Mouse (Mus musculus): ENCODE results near the gene Uri1. TPM values are rescaled to one million over a fixed set of nuclear protein-coding genes. Genes with fewer than 3 reads are reported as not detected.
A peak's percentile ranks its signal among the peaks of the same experiment; 100 is the strongest.

Gene Uri1
- polyA plus RNA-seq, 1 experiment from 2014 or later: 46.7 TPM

DNA sequence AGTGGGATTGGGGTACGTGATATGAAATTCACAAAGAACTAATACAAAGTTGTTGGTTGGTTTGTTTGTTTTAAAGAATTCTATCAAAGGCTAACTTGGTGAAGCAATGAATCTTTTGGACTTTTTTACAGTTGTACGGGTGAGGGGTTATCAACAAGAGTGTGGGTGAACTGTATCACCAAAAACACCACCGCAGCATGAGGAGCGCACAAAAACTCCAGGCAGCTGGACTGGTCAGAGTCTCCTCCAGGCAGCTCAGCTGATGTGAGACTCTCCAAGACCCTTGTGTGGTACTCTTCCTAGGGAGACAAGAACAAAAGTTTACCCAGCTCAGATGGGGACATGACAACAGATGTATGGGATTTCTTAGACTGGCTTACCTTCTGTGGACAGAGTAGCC, 7.8 kb upstream of the Uri1 start:
- no peaks in the 10 kb centered on the region for H3K27me3 ChIP-seq
- H3K9ac ChIP-seq: no peak overlapping the region
- no peaks in the 10 kb centered on the region for H3K9me3 ChIP-seq
- WGBS: 94% methylated on average over 4 of the region's 4 CpGs
- H3K36me3 ChIP-seq (replicated peaks): no peaks in the 10 kb centered on the region
- no peak overlapping the region for H3K4me3 ChIP-seq (replicated peaks)
- no peak for ATAC-seq (ENCODE audit: low FRiP score)
- no peak overlapping the region for H3K4me2 ChIP-seq
- no peaks in the 10 kb centered on the region for H3K4me1 ChIP-seq
- H3K27ac ChIP-seq: no peak overlapping the region

DNA sequence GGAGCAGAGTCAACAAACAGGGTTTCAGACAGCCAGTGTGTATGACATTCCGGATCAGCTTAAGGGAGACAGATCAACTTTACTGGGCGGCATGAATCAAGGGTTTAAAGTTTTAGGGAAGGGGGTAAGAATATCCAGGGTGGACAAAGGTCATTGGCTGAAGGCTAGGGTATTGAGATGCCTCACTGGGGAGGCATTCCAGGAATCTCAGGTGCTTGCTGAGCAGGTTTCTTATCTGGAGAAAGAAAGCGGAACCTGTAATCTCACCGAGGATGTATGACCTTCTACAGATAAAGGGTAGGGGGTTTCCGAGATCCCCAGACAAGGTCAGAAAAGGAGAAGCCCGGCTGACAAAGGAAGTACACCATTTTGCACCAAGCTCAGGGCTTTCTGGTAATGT, 7.3 kb upstream of the Uri1 start:
- Histone ChIP-seq H3K4me3 (replicated peaks) (no peak overlapping the region), H3K9ac (no peak overlapping the region), H3K27me3 (no peaks in the 10 kb centered on the region), H3K4me1 (no peaks in the 10 kb centered on the region), H3K4me2 (no peak overlapping the region), H3K36me3 (replicated peaks) (no peaks in the 10 kb centered on the region), H3K27ac (no peak overlapping the region), H3K9me3 (no peaks in the 10 kb centered on the region)
- no peak for ATAC-seq (ENCODE audit: low FRiP score)
- WGBS: 46% methylated on average over 6 of the region's 6 CpGs

DNA sequence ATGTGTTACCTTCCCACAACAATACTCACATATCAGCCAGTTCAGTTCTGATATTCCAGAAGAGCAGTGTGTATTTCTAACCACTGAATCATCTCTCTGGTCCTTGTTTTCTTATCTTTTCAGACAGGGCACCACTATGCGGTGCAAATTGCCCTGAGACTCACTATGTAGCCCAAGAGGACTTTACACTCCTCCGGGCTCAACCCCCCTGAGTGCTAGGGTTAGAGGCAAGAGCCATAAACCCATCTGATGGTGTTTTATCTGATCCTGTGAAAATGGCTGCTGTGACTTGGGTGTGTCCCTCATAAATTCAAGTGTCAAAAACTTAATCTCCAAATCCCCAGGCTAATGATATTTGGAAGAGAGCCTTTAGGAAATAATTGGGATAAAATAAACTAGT, 6.6 kb upstream of the Uri1 start:
- no peaks in the 10 kb centered on the region for H3K36me3 ChIP-seq (replicated peaks)
- no peak overlapping the region for H3K4me2 ChIP-seq
- 66% methylated on average over 2 of the region's 2 CpGs for WGBS
- H3K27ac ChIP-seq: no peak overlapping the region
- no peaks in the 10 kb centered on the region for H3K27me3 ChIP-seq
- no peaks in the 10 kb centered on the region for H3K4me1 ChIP-seq
- ATAC-seq (ENCODE audit: low FRiP score): no peak
- no peaks in the 10 kb centered on the region for H3K9me3 ChIP-seq
- no peak overlapping the region for H3K4me3 ChIP-seq (replicated peaks)
- H3K9ac ChIP-seq: no peak overlapping the region

DNA sequence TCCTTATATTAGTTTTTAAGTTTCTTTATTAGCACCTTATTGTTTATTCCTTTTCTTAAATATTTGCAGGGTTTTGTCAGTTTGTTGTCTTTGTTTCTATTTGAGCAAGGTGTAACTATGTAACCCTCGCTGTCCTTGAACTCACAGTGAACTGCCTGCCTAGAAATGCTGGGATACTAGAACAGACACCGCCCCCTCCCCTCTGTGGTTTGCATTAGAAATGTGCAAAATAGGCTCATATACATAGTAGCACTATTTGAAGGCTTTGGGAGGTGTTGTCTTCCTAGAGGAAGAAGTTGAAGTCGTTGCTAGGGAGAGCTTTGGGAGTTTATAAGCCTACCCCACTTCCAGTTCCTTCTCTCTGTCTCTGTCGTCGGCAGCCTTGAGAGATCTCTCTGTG, 5.7 kb upstream of the Uri1 start:
- H3K9me3 ChIP-seq: no peaks in the 10 kb centered on the region
- no peaks in the 10 kb centered on the region for H3K27me3 ChIP-seq
- H3K4me2 ChIP-seq: no peak overlapping the region
- no peaks in the 10 kb centered on the region for H3K4me1 ChIP-seq
- H3K4me3 ChIP-seq (replicated peaks): no peak overlapping the region
- 64% methylated on average over 5 of the region's 5 CpGs for WGBS
- ATAC-seq (ENCODE audit: low FRiP score): no peak
- no peak overlapping the region for H3K9ac ChIP-seq
- H3K36me3 ChIP-seq (replicated peaks): no peaks in the 10 kb centered on the region
- H3K27ac ChIP-seq: no peak overlapping the region

DNA sequence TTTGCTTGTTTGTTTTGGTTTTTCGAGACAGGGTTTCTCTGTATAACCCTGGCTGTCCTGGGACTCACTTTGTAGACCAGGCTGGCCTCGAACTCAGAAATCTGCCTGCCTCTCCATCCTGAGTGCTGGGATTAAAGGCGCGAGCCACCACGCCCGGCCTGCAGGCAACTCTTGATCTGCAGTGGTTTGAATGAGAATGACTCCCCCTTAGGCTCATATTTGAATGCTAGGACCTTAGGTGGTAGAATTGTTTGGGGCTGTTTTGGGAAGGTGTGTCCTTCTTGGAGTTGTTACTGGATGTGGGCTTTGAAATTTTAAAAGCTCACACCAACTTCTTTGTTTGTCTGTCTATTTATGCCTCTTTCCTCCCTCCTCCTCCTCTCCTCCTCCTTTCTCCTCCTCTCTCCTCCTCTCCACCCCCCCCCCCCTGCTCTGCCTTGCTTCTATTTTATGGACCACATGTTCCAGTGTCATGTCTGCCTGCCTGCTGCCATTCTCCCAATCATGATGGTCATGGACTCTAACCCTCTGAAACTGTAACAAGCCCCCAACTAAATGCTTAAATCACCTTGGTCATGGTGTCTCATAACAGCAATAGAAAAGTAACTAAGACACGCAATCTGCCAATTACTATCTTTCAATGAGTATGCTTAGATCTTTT, 4.7 kb upstream of the Uri1 start:
- no peaks in the 10 kb centered on the region for H3K4me1 ChIP-seq
- H3K9me3 ChIP-seq: peaks cover 5% of the 10 kb centered on the region; the same call in 1 of the 2 replicates
- no peaks in the 10 kb centered on the region for H3K36me3 ChIP-seq (replicated peaks)
- no peak overlapping the region for H3K27ac ChIP-seq
- H3K4me3 ChIP-seq (replicated peaks): no peak overlapping the region
- H3K27me3 ChIP-seq: no peaks in the 10 kb centered on the region
- WGBS: 83% methylated on average over 7 of the region's 7 CpGs
- H3K9ac ChIP-seq: no peak overlapping the region
- H3K4me2 ChIP-seq: no peak overlapping the region
- no peak for ATAC-seq (ENCODE audit: low FRiP score)

DNA sequence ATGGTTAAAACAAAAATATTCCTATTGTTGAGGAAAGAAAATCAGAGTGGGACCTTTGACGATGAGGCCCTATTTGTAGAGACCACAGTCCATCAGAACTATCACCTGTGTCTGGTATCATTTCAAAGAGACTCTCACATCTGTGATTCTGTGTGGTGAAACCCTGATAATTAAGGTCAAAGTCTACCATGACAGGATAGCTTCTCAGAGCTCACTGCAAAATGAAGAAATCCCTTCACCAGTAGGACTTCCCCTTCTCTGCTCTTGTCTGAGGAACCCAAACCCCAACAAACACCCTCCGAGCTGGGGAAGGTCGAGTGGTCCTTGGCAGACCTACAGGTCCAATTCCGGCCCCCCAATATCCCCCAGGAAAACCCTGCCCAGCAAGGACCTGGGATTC, 1.5 kb upstream of the Uri1 start:
- no peak for ATAC-seq (ENCODE audit: low FRiP score)
- Histone ChIP-seq H3K27ac (no peak overlapping the region), H3K4me3 (replicated peaks) (no peak overlapping the region), H3K27me3 (0 out of 2 replicates have a peak, but pooled peaks cover 4% of the 10 kb centered on the region), H3K4me1 (no peaks in the 10 kb centered on the region), H3K36me3 (replicated peaks) (no peaks in the 10 kb centered on the region), H3K4me2 (no peak overlapping the region), H3K9ac (no peak overlapping the region), H3K9me3 (peaks cover 5% of the 10 kb centered on the region; the same call in 1 of the 2 replicates)
- WGBS: 79% methylated on average over 4 of the region's 4 CpGs

DNA sequence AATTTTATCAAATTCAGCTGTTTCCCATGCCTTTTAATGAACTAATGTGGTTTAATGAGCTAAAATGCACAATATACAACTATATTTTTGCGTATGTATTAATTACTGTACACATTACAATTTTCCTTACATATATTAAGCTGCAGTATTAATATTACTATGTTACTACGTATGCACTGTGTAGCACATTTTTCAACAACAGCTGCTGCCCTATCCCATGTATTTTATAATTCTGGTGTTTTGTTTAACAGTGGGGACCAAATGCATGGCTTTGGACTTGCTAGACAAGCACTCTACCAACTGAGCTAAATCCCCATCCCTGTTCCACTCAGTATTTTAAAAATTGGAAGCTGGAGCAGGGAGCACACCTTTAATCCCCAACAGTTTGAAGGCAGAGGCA, 3.6 kb downstream of the Uri1 start:
- H3K9me3 ChIP-seq: peaks cover 5% of the 10 kb centered on the region; the same call in 1 of the 2 replicates
- no peak overlapping the region for H3K9ac ChIP-seq
- H3K4me1 ChIP-seq: no peaks in the 10 kb centered on the region
- WGBS: 47% methylated on average over 2 of the region's 2 CpGs
- peak overlapping the region; percentile 71 for H3K4me2 ChIP-seq
- peak overlapping the region; percentile 93 for H3K4me3 ChIP-seq (replicated peaks)
- no peak overlapping the region for H3K27ac ChIP-seq
- H3K36me3 ChIP-seq (replicated peaks): no peaks in the 10 kb centered on the region
- 0 out of 2 replicates have a peak, but pooled peaks cover 4% of the 10 kb centered on the region for H3K27me3 ChIP-seq
- peak; percentile 39 for ATAC-seq (ENCODE audit: low FRiP score)

DNA sequence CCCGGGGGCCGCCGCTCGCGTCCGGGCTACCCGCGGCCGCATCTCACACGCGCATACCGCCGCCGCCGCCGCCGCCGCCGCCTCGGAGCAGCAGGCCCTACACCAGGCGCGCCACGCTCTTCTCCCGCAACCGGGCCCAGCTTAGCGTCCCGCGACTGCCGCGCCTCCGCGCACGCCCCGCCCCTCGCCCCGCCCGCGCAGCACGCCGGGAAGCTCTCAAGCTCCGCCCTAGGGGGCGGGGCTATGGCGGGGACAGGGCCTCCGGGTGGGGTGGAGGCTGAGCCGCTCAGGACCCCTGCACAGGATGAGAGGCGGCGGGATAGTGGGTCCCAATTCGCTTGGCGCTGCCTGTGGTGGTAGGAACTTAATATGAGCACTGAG, 4.0 kb downstream of the Uri1 start:
- Histone ChIP-seq H3K4me1 (no peaks in the 10 kb centered on the region), H3K27me3 (0 out of 2 replicates have a peak, but pooled peaks cover 4% of the 10 kb centered on the region), H3K4me3 (replicated peaks) (peak overlapping the region; percentile 93), H3K4me2 (peak overlapping the region; percentile 71), H3K36me3 (replicated peaks) (no peaks in the 10 kb centered on the region), H3K9ac (peak overlapping the region; percentile 87), H3K9me3 (peaks cover 5% of the 10 kb centered on the region; the same call in 1 of the 2 replicates), H3K27ac (peak overlapping the region; percentile 91)
- 0% methylated on average over 21 of the region's 49 CpGs for WGBS
- ATAC-seq (ENCODE audit: low FRiP score): peak; percentile 97

DNA sequence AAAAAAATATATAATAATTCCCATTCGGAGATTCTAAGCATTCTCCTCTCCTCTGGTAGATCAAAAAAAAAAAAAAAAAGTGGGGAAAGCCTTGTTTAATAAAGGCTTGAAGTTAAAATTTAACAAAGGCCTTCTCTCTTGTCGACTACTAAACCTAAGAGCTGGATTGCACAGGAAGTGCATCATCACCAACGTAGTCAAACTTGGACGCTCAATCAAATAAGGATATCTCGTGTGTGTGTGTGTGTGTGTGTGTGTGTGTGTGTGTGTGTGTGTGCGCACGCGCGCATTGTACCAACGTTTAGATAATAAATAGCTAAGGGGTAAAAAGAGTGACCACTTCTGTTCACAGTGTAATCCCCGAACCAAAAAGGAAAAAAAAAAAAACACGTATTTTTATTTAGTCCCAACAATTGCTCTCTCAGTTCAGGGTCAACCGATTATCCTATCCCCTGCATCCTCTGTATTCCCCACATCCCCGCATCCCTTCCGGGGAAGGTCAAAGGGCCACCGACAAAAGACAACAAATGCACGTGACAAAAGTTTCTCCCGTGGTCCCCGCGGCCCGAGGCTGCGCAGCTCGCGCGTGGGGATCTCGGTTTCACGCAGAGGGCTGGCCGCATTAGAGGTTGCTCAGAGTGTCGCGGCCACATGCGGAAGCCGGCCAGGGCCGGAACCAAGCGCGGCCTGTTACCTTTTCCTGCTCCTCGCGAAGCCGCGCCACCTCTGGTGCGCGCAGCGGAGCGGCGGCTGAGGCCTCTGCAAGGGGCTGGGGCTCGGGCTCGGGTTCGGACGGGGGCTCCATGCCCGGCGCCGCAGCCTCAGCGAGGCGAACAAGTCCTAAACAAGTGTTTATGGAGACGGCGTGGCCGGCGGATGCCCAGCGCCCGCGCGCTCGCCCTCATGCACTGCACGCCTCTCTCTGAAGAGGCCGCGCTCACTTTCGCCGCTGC, 4.7 kb downstream of the Uri1 start:
- H3K36me3 ChIP-seq (replicated peaks): no peaks in the 10 kb centered on the region
- H3K27ac ChIP-seq: peak overlapping the region; percentile 91
- H3K4me2 ChIP-seq: peak overlapping the region; percentile 71
- H3K4me1 ChIP-seq: 0 out of 2 replicates have a peak, but pooled peaks cover 3% of the 10 kb centered on the region
- peak overlapping the region; percentile 93 for H3K4me3 ChIP-seq (replicated peaks)
- peak; percentile 75 for ATAC-seq (ENCODE audit: low FRiP score)
- WGBS: under 1% methylated on average over 64 of the region's 67 CpGs
- H3K27me3 ChIP-seq: 0 out of 2 replicates have a peak, but pooled peaks cover 4% of the 10 kb centered on the region
- H3K9me3 ChIP-seq: peaks cover 3% of the 10 kb centered on the region; the same call in 1 of the 2 replicates
- peak overlapping the region; percentile 87 for H3K9ac ChIP-seq

DNA sequence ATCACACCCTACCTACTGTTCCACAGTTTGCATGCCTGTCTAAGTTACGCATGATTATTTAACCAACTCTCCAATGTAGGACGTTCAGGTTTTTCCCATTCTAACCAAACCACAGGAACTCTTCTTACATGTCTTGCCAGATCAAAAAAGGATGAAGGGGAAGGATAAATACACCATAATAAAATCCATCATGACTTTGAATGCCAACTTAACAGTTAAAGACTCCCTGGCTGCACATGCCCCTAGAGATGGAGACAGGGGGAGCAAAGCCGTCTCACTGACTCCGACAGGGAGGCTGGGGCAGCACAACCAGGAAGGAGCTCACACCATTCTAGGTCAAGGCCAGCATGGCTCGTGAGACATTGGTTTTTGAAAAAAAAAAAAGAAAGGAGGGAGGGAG, 8.0 kb downstream of the Uri1 start:
- no peak for ATAC-seq (ENCODE audit: low FRiP score)

DNA sequence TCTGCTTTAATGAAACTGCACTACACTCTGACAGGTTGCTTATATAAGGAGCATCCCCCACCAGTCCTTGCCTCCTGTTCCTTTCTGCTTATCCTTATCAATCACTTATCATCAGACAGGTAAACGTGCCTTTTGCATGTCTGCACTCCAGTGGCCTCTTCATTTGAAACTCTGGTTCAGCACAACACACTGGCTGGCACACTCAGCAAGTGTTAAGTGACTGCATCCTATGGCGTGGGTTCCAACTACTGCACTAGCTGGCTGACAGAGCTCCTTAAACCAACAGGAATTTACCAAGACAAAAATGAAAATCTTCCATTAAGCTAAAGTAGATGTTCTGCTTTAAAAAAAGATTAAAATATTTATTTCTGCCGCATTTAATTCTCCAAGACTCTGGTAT, 9.4 kb downstream of the Uri1 start:
- no peak overlapping the region for H3K9ac ChIP-seq
- H3K27me3 ChIP-seq: no peaks in the 10 kb centered on the region
- WGBS: 84% methylated on average over 3 of the region's 3 CpGs
- 0 out of 2 replicates have a peak, but pooled peaks cover 5% of the 10 kb centered on the region for H3K4me1 ChIP-seq
- H3K9me3 ChIP-seq: no peaks in the 10 kb centered on the region
- no peak overlapping the region for H3K4me2 ChIP-seq
- H3K27ac ChIP-seq: no peak overlapping the region
- no peak overlapping the region for H3K4me3 ChIP-seq (replicated peaks)
- ATAC-seq (ENCODE audit: low FRiP score): no peak
- no peaks in the 10 kb centered on the region for H3K36me3 ChIP-seq (replicated peaks)

More for the DNA sequence above, 8.0 kb downstream of the Uri1 start:
- 0 out of 2 replicates have a peak, but pooled peaks cover 5% of the 10 kb centered on the region for H3K4me1 ChIP-seq
- no peak overlapping the region for H3K4me3 ChIP-seq (replicated peaks)
- WGBS: 75% methylated on average over 5 of the region's 5 CpGs
- H3K9ac ChIP-seq: no peak overlapping the region
- no peaks in the 10 kb centered on the region for H3K9me3 ChIP-seq
- no peaks in the 10 kb centered on the region for H3K36me3 ChIP-seq (replicated peaks)
- H3K27me3 ChIP-seq: no peaks in the 10 kb centered on the region
- no peak overlapping the region for H3K4me2 ChIP-seq
- no peak overlapping the region for H3K27ac ChIP-seq

DNA sequence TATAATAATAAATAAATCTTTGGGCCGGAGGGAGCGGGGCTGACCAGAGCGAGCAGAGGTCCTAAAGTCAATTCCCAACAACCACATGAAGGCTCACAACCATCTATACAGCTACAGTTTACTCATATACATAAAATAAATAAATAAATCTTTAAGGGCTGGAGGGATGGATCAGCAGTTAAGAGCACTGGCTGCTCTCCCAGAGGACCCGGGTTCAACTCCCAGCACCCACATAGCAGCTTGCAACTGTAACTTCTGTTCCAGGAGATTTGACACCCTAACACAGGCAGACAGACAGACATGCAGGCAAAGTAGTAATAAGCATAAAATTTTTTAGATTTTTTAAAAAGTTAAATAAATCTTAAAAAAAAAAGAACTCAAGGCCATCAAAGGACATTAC, 10.5 kb downstream of the Uri1 start:
- Histone ChIP-seq H3K36me3 (replicated peaks) (no peaks in the 10 kb centered on the region), H3K4me1 (0 out of 2 replicates have a peak, but pooled peaks cover 5% of the 10 kb centered on the region), H3K27ac (no peak overlapping the region), H3K4me2 (no peak overlapping the region), H3K9me3 (no peaks in the 10 kb centered on the region), H3K27me3 (no peaks in the 10 kb centered on the region), H3K4me3 (replicated peaks) (no peak overlapping the region), H3K9ac (no peak overlapping the region)
- ATAC-seq (ENCODE audit: low FRiP score): no peak
- 96% methylated on average over 4 of the region's 4 CpGs for WGBS
